Mouse (Mus musculus): ENCODE measurements around the gene Amh.

DNA sequence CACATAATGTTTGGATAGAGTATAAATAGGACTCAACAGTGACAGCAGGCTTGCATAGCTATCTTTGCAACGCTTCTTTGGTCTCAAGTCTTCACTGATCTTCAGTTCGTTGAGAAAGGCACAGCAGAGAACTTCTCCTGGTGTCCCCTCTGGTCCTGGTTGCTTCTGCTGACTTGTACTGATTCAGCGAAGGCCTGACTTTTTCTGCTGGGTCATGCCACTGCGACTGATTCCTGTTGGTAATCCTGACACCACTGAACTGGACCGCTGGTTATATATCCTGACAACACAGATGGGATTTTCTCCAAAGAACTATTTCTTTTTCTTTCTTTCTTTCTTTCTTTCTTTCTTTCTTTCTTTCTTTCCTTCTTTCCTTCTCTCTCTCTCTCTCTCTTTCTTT lies 17.5 kb downstream of the Amh start:
- no peak for TF ChIP-seq GATA1 (IDR thresholded peaks at IDR 0.05; ENCODE audit: low read length)
- TF ChIP-seq TAL1 (IDR thresholded peaks at IDR 0.05; ENCODE audit: low read length) = no peak

Measured in erythroblast, embryonic 14.5 days (primary cell).